Mouse (Mus musculus) heart, adult 2 months (tissue): ENCODE measurements around the gene Gm13420.

Experiments used
- CTCF ChIP-seq: fragments of 200-600 bp; IDR thresholded peaks from 2 replicates; pipeline ENCODE4 v1.8.1; 2022; ENCODE audit warnings: antibody characterized with exemption, mild to moderate bottlenecking, moderate library complexity
- EP300 ChIP-seq: fragments of 200-500 bp; IDR thresholded peaks from 2 replicates; pipeline ENCODE4 v1.6.1; 2011; ENCODE audit warnings: low read depth, low read length, control low read depth; ENCODE audit not compliant: insufficient read depth
- POLR2A ChIP-seq: fragments of 200-500 bp; IDR thresholded peaks from 2 replicates; pipeline ENCODE4 v1.6.1; 2011; ENCODE audit warnings: mild to moderate bottlenecking, low read depth, low read length, control low read depth; ENCODE audit not compliant: insufficient read depth

DNA sequence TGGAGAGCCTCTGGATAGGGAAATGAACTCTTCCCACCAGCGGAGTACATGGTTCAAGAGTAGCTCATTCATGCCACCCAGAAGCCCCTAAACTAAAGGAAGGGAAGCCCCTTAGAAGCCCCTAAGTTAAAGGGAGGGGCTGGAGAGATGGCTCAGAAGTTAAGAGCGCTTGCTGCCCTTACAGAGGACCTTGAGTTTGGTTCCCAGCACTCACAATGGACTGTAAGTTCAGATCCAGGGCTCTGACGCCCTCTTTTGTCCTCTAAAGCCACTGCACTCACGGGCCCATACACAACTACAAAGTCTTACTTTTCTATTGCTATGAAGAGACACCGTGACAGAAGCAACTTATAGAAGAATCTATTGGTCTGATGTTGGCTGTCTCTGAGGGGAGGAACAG is 912 bp upstream of the Gm13420 start:
- TF ChIP-seq CTCF = no peak
- TF ChIP-seq POLR2A = no peak
- no peak for TF ChIP-seq EP300
